Mouse (Mus musculus) kidney, adult 2 months (tissue): ENCODE measurements around the gene Llgl1. TPM values are rescaled to one million over a fixed set of nuclear protein-coding genes. Genes with fewer than 3 reads are reported as not detected.

Experiments
- DNase-seq: peaks from one replicate; pipeline ENCODE4 v3.0.0; 2021
- H3K27ac ChIP-seq: fragments of 200-500 bp; 2 replicates; pipeline ENCODE4 v1.5.1; 2012; ENCODE audit warnings: low read depth, low read length, control low read depth, inconsistent platforms; ENCODE audit not compliant: insufficient read depth
- H3K27me3 ChIP-seq: fragments of 200-500 bp; replicated peaks from 2 replicates; pipeline ENCODE4 v1.6.1; 2012; ENCODE audit warnings: mild to moderate bottlenecking, moderate library complexity, low read length, inconsistent platforms; ENCODE audit not compliant: control insufficient read depth, insufficient read depth
- H3K36me3 ChIP-seq: fragments of 200-500 bp; 2 replicates; pipeline ENCODE4 v1.6.1; 2012; ENCODE audit warnings: mild to moderate bottlenecking, moderate library complexity, low read length, inconsistent platforms; ENCODE audit not compliant: control insufficient read depth, insufficient read depth
- H3K4me1 ChIP-seq: fragments of 200-500 bp; 2 replicates; pipeline ENCODE4 v1.6.1; 2011; ENCODE audit warnings: low read length; ENCODE audit not compliant: control insufficient read depth, insufficient read depth
- H3K4me3 ChIP-seq: fragments of 200-500 bp; 2 replicates; pipeline ENCODE4 v1.5.1; 2011; ENCODE audit warnings: mild to moderate bottlenecking, low read depth, low read length, control low read depth; ENCODE audit not compliant: insufficient read depth
- CTCF ChIP-seq: fragments of 200-500 bp; conservative IDR thresholded peaks from 2 replicates; pipeline ENCODE4 v1.5.1; 2011; ENCODE audit warnings: low read depth, mild to moderate bottlenecking, control low read depth, low read length, moderate library complexity, mixed read lengths; ENCODE audit not compliant: insufficient read depth, insufficient read length
- POLR2A ChIP-seq: fragments of 200-500 bp; IDR thresholded peaks from one replicate; pipeline ENCODE4 v1.6.1; 2011; ENCODE audit warnings: low read depth, low read length, control low read depth
- WGBS: fragments of 180-500 bp; shearing (Covaris S2); methylation state at CpG from one replicate; pipeline ENCODE4 v1.1.7; 2018; 5-methylcytosine and 5-hydroxymethylcytosine counted together
- polyA plus RNA-seq: library from polyadenylated mRNA; depleted of rRNA; stranded (reverse); fragments of >200 nt; gene quantifications from 2 replicates; pipeline ENCODE4 v1.2.3, GENCODE M21; 2012; rRNA removed

Gene Llgl1
- 26.2 and 30.6 TPM in 2 replicates for polyA plus RNA-seq

GRCm38 (mm10) chr11:60699524-60700075 is at the start of gene Llgl1:
Llgl1 (plus strand) TSS chr11:60699723.
- H3K4me3 ChIP-seq = peak within 1 kb of the TSS; percentile 80
- H3K36me3 ChIP-seq = no peaks in the 10 kb centered on the region
- DNase-seq = peak; percentile 91
- peak within 1 kb of the TSS; percentile 77 for H3K27ac ChIP-seq
- no peaks in the 10 kb centered on the region; the same call in 1 of the 2 replicates for H3K4me1 ChIP-seq
- no peaks in the 10 kb centered on the region for H3K27me3 ChIP-seq
- no peak for TF ChIP-seq CTCF
- no peak for TF ChIP-seq POLR2A
- WGBS = 0% methylated on average over 65 of the region's 73 CpGs

GRCm38 (mm10) chr11:60696165-60696564 is 3.4 kb upstream of the Llgl1 start:
- DNase-seq = peak; percentile 1
- H3K36me3 ChIP-seq = no peaks in the 10 kb centered on the region
- WGBS = 73% methylated on average over 1 of the region's 1 CpGs
- H3K27me3 ChIP-seq = no peaks in the 10 kb centered on the region
- no peak overlapping the region for H3K4me3 ChIP-seq
- TF ChIP-seq CTCF (no peak), POLR2A (no peak)
- H3K4me1 ChIP-seq = no peaks in the 10 kb centered on the region; the same call in 1 of the 2 replicates
- H3K27ac ChIP-seq = no peak overlapping the region

GRCm38 (mm10) chr11:60697561-60697960 is 2.0 kb upstream of the Llgl1 start:
- TF ChIP-seq POLR2A = no peak
- 0 out of 2 replicates have a peak, but pooled peaks have one; percentile 21 for TF ChIP-seq CTCF
- 78% methylated on average over 2 of the region's 2 CpGs for WGBS
- peak; percentile 29 for DNase-seq
- Histone ChIP-seq H3K4me3 (no peak overlapping the region), H3K4me1 (no peaks in the 10 kb centered on the region; the same call in 1 of the 2 replicates), H3K36me3 (no peaks in the 10 kb centered on the region), H3K27ac (no peak overlapping the region), H3K27me3 (no peaks in the 10 kb centered on the region)

- Histone ChIP-seq H3K36me3 (no peaks in the 10 kb centered on the region), H3K4me1 (no peaks in the 10 kb centered on the region; the same call in 1 of the 2 replicates), H3K4me3 (peak overlapping the region; percentile 80), H3K27me3 (no peaks in the 10 kb centered on the region), H3K27ac (peak overlapping the region; percentile 77)
- peak; percentile 87 for DNase-seq
- no peak for TF ChIP-seq POLR2A
- TF ChIP-seq CTCF = no peak
- 2% methylated on average over 22 of the region's 22 CpGs for WGBS
Measured at GRCm38 (mm10) chr11:60698806-60699523, 558 bp upstream of the Llgl1 start.

GRCm38 (mm10) chr11:60700320-60701185 is 1.0 kb downstream of the Llgl1 start:
- H3K4me3 ChIP-seq = peak overlapping the region; percentile 80
- no peaks in the 10 kb centered on the region; the same call in 1 of the 2 replicates for H3K4me1 ChIP-seq
- no peaks in the 10 kb centered on the region for H3K27me3 ChIP-seq
- TF ChIP-seq POLR2A = no peak
- no peak for TF ChIP-seq CTCF
- 38% methylated on average over 12 of the region's 12 CpGs for WGBS
- DNase-seq = no peak
- no peak overlapping the region for H3K27ac ChIP-seq
- H3K36me3 ChIP-seq = no peaks in the 10 kb centered on the region

- 73% methylated on average over 4 of the region's 4 CpGs for WGBS
- TF ChIP-seq POLR2A = no peak
- TF ChIP-seq CTCF = no peak
Measured at GRCm38 (mm10) chr11:60701611-60702010, 2.1 kb downstream of the Llgl1 start.

GRCm38 (mm10) chr11:60703131-60703530 is 3.6 kb downstream of the Llgl1 start:
- no peak overlapping the region for H3K27ac ChIP-seq
- H3K36me3 ChIP-seq = no peaks in the 10 kb centered on the region
- 42% methylated on average over 4 of the region's 4 CpGs for WGBS
- peaks cover 4% of the 10 kb centered on the region for H3K4me1 ChIP-seq
- H3K27me3 ChIP-seq = no peaks in the 10 kb centered on the region
- H3K4me3 ChIP-seq = no peak overlapping the region
- TF ChIP-seq POLR2A (no peak), CTCF (peak; percentile 78)
- peak; percentile 65 for DNase-seq

More at GRCm38 (mm10) chr11:60701611-60702010, 2.1 kb downstream of the Llgl1 start:
- no peak for DNase-seq
- Histone ChIP-seq H3K36me3 (no peaks in the 10 kb centered on the region), H3K4me1 (no peaks in the 10 kb centered on the region; the same call in 1 of the 2 replicates), H3K27me3 (no peaks in the 10 kb centered on the region), H3K27ac (no peak overlapping the region), H3K4me3 (no peak overlapping the region)
